Mouse (Mus musculus): ENCODE measurements around the gene Reps2. TPM values are rescaled to one million over a fixed set of nuclear protein-coding genes. Genes with fewer than 3 reads are reported as not detected.

The Reps2 gene
- polyA plus RNA-seq, 1 experiment from 2014 or later = 0.80 TPM

- Histone ChIP-seq H3K9ac (ENCODE audit: low read length) (no peak overlapping the region), H3K4me1 (replicated peaks; ENCODE audit: control insufficient read depth, insufficient read depth, low read length) (no peaks in the 10 kb centered on the region), H3K9me3 (ENCODE audit: control insufficient read depth, low read length) (no peaks in the 10 kb centered on the region), H3K27ac (ENCODE audit: low read length) (no peak overlapping the region), H3K36me3 (ENCODE audit: control insufficient read depth, insufficient read depth, low read length) (no peaks in the 10 kb centered on the region), H3K4me3 (ENCODE audit: low read length) (no peak overlapping the region), H3K27me3 (ENCODE audit: control insufficient read depth, insufficient read depth, low read depth, low read length) (no peaks in the 10 kb centered on the region), H3K4me2 (ENCODE audit: low read depth, low read length) (no peak overlapping the region)
- 79% methylated on average over 2 of the region's 2 CpGs for WGBS
- no peak for ATAC-seq (ENCODE audit: low read depth)
Observed at GRCm38 (mm10) chrX:162606113-162606512, 37.3 kb downstream of the Reps2 start.

GRCm38 (mm10) chrX:162599666-162600065 is 43.8 kb downstream of the Reps2 start:
- ATAC-seq (ENCODE audit: low read depth) = no peak
- Histone ChIP-seq H3K4me2 (ENCODE audit: low read depth, low read length) (no peak overlapping the region), H3K4me3 (ENCODE audit: low read length) (no peak overlapping the region), H3K9me3 (ENCODE audit: control insufficient read depth, low read length) (no peaks in the 10 kb centered on the region), H3K36me3 (ENCODE audit: control insufficient read depth, insufficient read depth, low read length) (no peaks in the 10 kb centered on the region), H3K4me1 (replicated peaks; ENCODE audit: control insufficient read depth, insufficient read depth, low read length) (no peaks in the 10 kb centered on the region), H3K27me3 (ENCODE audit: control insufficient read depth, insufficient read depth, low read depth, low read length) (no peaks in the 10 kb centered on the region), H3K9ac (ENCODE audit: low read length) (no peak overlapping the region), H3K27ac (ENCODE audit: low read length) (no peak overlapping the region)
- WGBS = 85% methylated on average over 3 of the region's 3 CpGs

- no peaks in the 10 kb centered on the region; the same call in 1 of the 2 replicates for H3K27me3 ChIP-seq (ENCODE audit: control insufficient read depth, insufficient read depth, low read depth, low read length)
- H3K36me3 ChIP-seq (ENCODE audit: control insufficient read depth, insufficient read depth, low read length) = no peaks in the 10 kb centered on the region
- no peak overlapping the region for H3K4me2 ChIP-seq (ENCODE audit: low read depth, low read length)
- no peaks in the 10 kb centered on the region for H3K9me3 ChIP-seq (ENCODE audit: control insufficient read depth, low read length)
- H3K27ac ChIP-seq (ENCODE audit: low read length) = no peak overlapping the region
- no peaks in the 10 kb centered on the region for H3K4me1 ChIP-seq (replicated peaks; ENCODE audit: control insufficient read depth, insufficient read depth, low read length)
- H3K4me3 ChIP-seq (ENCODE audit: low read length) = no peak overlapping the region
- no peak overlapping the region for H3K9ac ChIP-seq (ENCODE audit: low read length)
- WGBS = 50% methylated on average over 8 of the region's 8 CpGs
- no peak for ATAC-seq (ENCODE audit: low read depth)
Observed at GRCm38 (mm10) chrX:162591005-162591801, 52.2 kb downstream of the Reps2 start.

- no peaks in the 10 kb centered on the region; the same call in 1 of the 2 replicates for H3K27me3 ChIP-seq (ENCODE audit: control insufficient read depth, insufficient read depth, low read depth, low read length)
- no peak for ATAC-seq (ENCODE audit: low read depth)
- no peak overlapping the region for H3K4me3 ChIP-seq (ENCODE audit: low read length)
- no peak overlapping the region for H3K27ac ChIP-seq (ENCODE audit: low read length)
- no peaks in the 10 kb centered on the region for H3K36me3 ChIP-seq (ENCODE audit: control insufficient read depth, insufficient read depth, low read length)
- H3K4me2 ChIP-seq (ENCODE audit: low read depth, low read length) = no peak overlapping the region
- 72% methylated on average over 6 of the region's 6 CpGs for WGBS
- no peaks in the 10 kb centered on the region for H3K9me3 ChIP-seq (ENCODE audit: control insufficient read depth, low read length)
- H3K9ac ChIP-seq (ENCODE audit: low read length) = no peak overlapping the region
- no peaks in the 10 kb centered on the region for H3K4me1 ChIP-seq (replicated peaks; ENCODE audit: control insufficient read depth, insufficient read depth, low read length)
Observed at GRCm38 (mm10) chrX:162590145-162590790, 53.2 kb downstream of the Reps2 start.

GRCm38 (mm10) chrX:162589173-162589805 is 54.2 kb downstream of the Reps2 start:
- H3K36me3 ChIP-seq (ENCODE audit: control insufficient read depth, insufficient read depth, low read length) = no peaks in the 10 kb centered on the region
- no peak overlapping the region for H3K4me3 ChIP-seq (ENCODE audit: low read length)
- H3K4me2 ChIP-seq (ENCODE audit: low read depth, low read length) = no peak overlapping the region
- no peaks in the 10 kb centered on the region; the same call in none of the 2 replicates for H3K27me3 ChIP-seq (ENCODE audit: control insufficient read depth, insufficient read depth, low read depth, low read length)
- WGBS = 79% methylated on average over 3 of the region's 3 CpGs
- no peaks in the 10 kb centered on the region for H3K9me3 ChIP-seq (ENCODE audit: control insufficient read depth, low read length)
- no peaks in the 10 kb centered on the region for H3K4me1 ChIP-seq (replicated peaks; ENCODE audit: control insufficient read depth, insufficient read depth, low read length)
- no peak overlapping the region for H3K27ac ChIP-seq (ENCODE audit: low read length)
- H3K9ac ChIP-seq (ENCODE audit: low read length) = no peak overlapping the region
- ATAC-seq (ENCODE audit: low read depth) = no peak

GRCm38 (mm10) chrX:162584349-162584748 is 59.1 kb downstream of the Reps2 start:
- Histone ChIP-seq H3K27ac (ENCODE audit: low read length) (no peak overlapping the region), H3K9me3 (ENCODE audit: control insufficient read depth, low read length) (no peaks in the 10 kb centered on the region), H3K9ac (ENCODE audit: low read length) (no peak overlapping the region), H3K4me1 (replicated peaks; ENCODE audit: control insufficient read depth, insufficient read depth, low read length) (no peaks in the 10 kb centered on the region), H3K4me3 (ENCODE audit: low read length) (no peak overlapping the region), H3K36me3 (ENCODE audit: control insufficient read depth, insufficient read depth, low read length) (no peaks in the 10 kb centered on the region), H3K27me3 (ENCODE audit: control insufficient read depth, insufficient read depth, low read depth, low read length) (no peaks in the 10 kb centered on the region; the same call in 1 of the 2 replicates), H3K4me2 (ENCODE audit: low read depth, low read length) (no peak overlapping the region)
- ATAC-seq (ENCODE audit: low read depth) = no peak
- 47% methylated on average over 3 of the region's 3 CpGs for WGBS

GRCm38 (mm10) chrX:162580521-162580920 is 62.9 kb downstream of the Reps2 start:
- no peaks in the 10 kb centered on the region for H3K9me3 ChIP-seq (ENCODE audit: control insufficient read depth, low read length)
- no peaks in the 10 kb centered on the region for H3K4me1 ChIP-seq (replicated peaks; ENCODE audit: control insufficient read depth, insufficient read depth, low read length)
- no peak overlapping the region for H3K27ac ChIP-seq (ENCODE audit: low read length)
- 66% methylated on average over 3 of the region's 3 CpGs for WGBS
- H3K4me3 ChIP-seq (ENCODE audit: low read length) = no peak overlapping the region
- no peak overlapping the region for H3K9ac ChIP-seq (ENCODE audit: low read length)
- no peaks in the 10 kb centered on the region; the same call in 1 of the 2 replicates for H3K27me3 ChIP-seq (ENCODE audit: control insufficient read depth, insufficient read depth, low read depth, low read length)
- no peak overlapping the region for H3K4me2 ChIP-seq (ENCODE audit: low read depth, low read length)
- no peaks in the 10 kb centered on the region for H3K36me3 ChIP-seq (ENCODE audit: control insufficient read depth, insufficient read depth, low read length)
- ATAC-seq (ENCODE audit: low read depth) = no peak

- Histone ChIP-seq H3K9me3 (ENCODE audit: control insufficient read depth, low read length) (no peaks in the 10 kb centered on the region), H3K4me3 (ENCODE audit: low read length) (no peak overlapping the region), H3K36me3 (ENCODE audit: control insufficient read depth, insufficient read depth, low read length) (no peaks in the 10 kb centered on the region), H3K27me3 (ENCODE audit: control insufficient read depth, insufficient read depth, low read depth, low read length) (no peaks in the 10 kb centered on the region), H3K9ac (ENCODE audit: low read length) (no peak overlapping the region), H3K4me1 (replicated peaks; ENCODE audit: control insufficient read depth, insufficient read depth, low read length) (no peaks in the 10 kb centered on the region), H3K27ac (ENCODE audit: low read length) (no peak overlapping the region), H3K4me2 (ENCODE audit: low read depth, low read length) (no peak overlapping the region)
- ATAC-seq (ENCODE audit: low read depth) = no peak
- WGBS = 80% methylated on average over 2 of the region's 2 CpGs
Observed at GRCm38 (mm10) chrX:162568439-162568838, 75.0 kb downstream of the Reps2 start.

GRCm38 (mm10) chrX:162565501-162565900 is 77.9 kb downstream of the Reps2 start:
- Histone ChIP-seq H3K4me3 (ENCODE audit: low read length) (no peak overlapping the region), H3K4me2 (ENCODE audit: low read depth, low read length) (no peak overlapping the region), H3K9me3 (ENCODE audit: control insufficient read depth, low read length) (no peaks in the 10 kb centered on the region), H3K4me1 (replicated peaks; ENCODE audit: control insufficient read depth, insufficient read depth, low read length) (no peaks in the 10 kb centered on the region), H3K27ac (ENCODE audit: low read length) (no peak overlapping the region), H3K36me3 (ENCODE audit: control insufficient read depth, insufficient read depth, low read length) (no peaks in the 10 kb centered on the region), H3K9ac (ENCODE audit: low read length) (no peak overlapping the region), H3K27me3 (ENCODE audit: control insufficient read depth, insufficient read depth, low read depth, low read length) (no peaks in the 10 kb centered on the region)
- ATAC-seq (ENCODE audit: low read depth) = no peak
- 84% methylated on average over 4 of the region's 4 CpGs for WGBS
